Mouse (Mus musculus) monocyte, adult 2 months (primary cell): ENCODE results near the gene Pdcd10.

Experiments used
- DNase-seq, 2 experiments: peaks; one replicate each; pipeline ENCODE4 v3.0.0; 2022; ENCODE audit warnings: low spot score in 2 of 2, low read depth in 1 of 2

Pdcd10 gene

GRCm38 (mm10) chr3:75556695-75557291, at the start of gene Pdcd10:
Gene Pdcd10, minus strand, starts transcription at chr3:75556856.
- DNase-seq: peak; percentile 99

- DNase-seq: no peak
Measured at GRCm38 (mm10) chr3:75584898-75585297, 28.2 kb upstream of the Pdcd10 start.

DNA sequence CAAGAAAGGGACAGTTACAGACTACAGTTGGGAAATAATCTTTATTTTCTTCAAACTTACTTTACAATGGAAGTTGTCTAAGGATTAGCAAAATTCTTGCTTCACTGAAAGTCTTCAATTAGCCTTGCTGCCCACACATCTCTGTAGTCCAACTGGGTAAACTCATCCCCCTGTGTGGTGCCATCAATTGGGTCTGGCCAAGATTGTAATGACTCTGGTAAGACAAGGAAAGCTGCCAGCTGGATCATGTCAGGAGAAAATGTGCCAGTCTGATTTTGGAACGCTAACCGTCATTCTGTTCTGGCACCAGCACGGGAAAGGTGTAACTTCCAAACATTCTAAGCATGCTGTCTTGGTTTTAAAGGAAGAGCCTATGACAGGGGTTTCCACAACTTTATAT, 26.6 kb upstream of the Pdcd10 start:
- DNase-seq: no peak

DNA sequence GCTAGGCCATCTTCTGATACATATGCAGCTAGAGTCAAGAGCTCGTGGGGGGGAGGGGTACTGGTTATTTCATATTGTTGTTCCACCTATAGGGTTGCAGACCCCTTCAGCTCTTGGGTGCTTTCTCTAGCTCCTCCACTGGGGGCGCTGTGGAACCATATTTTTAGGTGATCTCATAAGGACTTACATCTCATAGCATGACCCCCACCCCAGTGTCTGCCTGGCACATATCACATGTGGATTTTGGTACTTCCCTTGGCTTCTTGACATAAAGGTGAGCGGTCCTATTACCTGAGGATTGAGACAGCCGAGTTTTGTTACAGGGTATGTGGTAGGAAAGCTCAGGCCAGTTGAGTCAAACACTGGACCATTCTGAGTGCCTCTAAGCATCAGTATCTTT, 22.7 kb upstream of the Pdcd10 start:
- DNase-seq: no peak

- DNase-seq: no peak
Measured at GRCm38 (mm10) chr3:75575582-75575981, 18.9 kb upstream of the Pdcd10 start.

GRCm38 (mm10) chr3:75574074-75574473, 17.4 kb upstream of the Pdcd10 start:
- DNase-seq: no peak

DNA sequence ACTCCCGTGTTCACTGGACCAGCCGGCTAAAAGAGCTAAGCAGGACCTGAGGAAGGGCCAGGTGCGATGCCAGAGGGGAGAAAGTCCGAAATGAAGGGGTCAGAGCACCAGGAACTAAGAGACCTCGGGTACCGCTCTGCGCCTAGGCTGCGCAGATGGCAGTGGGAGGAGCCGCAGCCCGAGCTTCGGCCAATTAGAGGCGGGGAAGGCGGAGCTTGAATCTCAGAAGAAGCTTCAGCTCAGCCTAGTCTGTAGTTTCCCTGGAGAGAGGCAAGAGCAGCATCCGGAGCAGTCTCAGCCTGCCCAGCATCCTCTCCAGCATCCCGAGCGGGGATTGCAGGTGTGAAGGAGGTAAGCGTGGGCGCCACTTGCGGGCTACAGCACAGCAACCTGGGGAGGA, 636 bp upstream of the Pdcd10 start, which contains the start of gene Serpini1:
Serpini1 (plus strand) TSS at position 256 of the 400 bp plus-strand sequence.
- peak; percentile 70 to 87 for DNase-seq

GRCm38 (mm10) chr3:75556121-75556694, 448 bp downstream of the Pdcd10 start:
- peak in 1 of 2 experiments; percentile 2 for DNase-seq

DNA sequence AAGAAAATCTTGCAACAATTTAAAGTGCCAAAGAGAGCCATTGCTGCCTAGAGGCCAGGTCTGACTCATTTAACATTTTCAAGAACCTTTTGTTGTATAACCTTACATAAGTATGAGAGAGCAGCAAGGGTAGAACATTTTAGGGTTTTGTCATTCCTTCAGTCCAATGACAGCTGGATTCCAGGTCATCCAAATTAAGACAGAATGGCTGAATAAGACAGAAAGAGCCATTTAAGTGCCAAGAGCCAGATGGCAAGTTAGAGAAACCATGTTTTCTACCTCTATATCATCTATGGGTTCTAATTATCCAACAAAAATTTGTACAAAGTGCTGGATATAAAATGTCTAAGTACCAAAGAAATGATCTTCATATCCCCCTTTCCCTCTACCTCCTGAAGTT, 5.4 kb downstream of the Pdcd10 start:
- no peak for DNase-seq

DNA sequence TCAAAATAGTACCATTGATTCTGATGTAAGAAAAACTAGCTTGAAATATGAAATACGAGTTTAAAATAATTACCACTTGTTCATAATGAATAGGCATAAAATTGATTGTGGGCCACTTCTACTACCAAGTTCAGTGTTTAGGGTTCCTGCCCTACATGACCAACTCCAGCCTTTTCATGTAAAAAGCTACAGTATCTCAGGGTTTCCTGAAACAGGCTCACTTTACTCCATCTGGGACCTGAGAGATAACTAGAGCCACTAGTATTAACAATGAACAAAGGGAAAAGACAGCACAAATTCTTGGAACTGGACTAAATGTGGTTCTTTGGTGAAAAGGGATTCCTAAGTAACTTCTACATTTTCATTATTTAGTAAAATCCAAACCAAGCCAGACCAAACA, 12.4 kb downstream of the Pdcd10 start:
- DNase-seq: no peak

- DNase-seq: no peak
Measured at GRCm38 (mm10) chr3:75542852-75543251, 13.8 kb downstream of the Pdcd10 start.

DNA sequence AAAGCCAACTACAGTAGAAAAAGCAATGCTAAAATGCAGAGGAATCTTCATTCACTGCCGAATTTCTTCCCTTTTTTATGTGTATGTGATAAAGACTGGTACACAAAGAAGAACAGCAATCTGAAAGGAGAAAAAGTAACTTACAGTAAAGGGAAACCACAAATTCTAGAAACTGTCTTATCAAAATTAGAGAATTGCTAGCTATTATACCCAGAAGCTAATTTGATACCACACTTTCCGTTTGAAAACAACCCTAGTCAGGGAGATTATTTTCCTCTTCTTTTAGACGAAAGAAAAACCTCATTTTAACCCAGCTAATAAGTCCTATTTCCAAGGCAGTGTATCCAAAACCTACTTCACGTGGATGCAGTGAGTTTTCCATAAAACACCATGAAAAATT, 15.4 kb downstream of the Pdcd10 start:
- no peak for DNase-seq

DNA sequence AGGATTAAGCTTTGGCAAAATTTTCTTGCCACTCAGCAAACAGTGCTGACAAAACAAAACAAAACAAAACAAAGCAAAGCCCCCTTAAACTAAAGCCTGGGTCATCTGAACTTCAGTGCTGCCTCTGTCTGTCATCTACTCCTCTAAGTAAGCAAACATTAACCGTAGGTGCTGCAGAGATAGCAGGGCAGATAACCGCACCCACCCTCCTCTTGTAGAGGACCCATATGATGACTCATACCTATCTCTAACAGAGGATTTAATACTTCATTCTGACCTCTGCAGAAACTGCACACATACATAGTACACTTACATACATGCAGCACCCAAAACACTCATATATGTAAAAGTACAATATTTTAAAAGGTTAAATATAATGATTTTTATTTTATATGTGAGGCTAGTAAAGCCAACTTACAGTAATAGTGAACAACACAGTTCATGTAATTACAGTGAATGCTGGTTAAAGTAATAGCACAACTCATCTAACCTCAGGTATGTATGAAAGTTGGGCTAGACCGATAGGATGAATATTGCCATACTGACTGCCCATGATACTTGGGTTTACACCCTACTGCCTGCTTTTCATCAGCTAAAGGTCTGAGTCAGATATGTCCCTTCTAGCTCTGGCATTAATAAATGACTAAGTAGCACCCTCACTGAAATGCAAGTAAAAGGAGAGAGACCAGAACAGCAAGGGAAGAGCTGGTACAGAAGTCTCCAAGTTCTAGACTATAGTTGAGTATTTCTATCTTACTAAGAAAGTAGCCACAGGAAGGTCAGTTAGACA, 22.4 kb downstream of the Pdcd10 start:
- DNase-seq: no peak

- DNase-seq: no peak
Measured at GRCm38 (mm10) chr3:75531074-75531473, 25.6 kb downstream of the Pdcd10 start.

- no peak for DNase-seq
Measured at GRCm38 (mm10) chr3:75522527-75522926, 34.1 kb downstream of the Pdcd10 start.

DNA sequence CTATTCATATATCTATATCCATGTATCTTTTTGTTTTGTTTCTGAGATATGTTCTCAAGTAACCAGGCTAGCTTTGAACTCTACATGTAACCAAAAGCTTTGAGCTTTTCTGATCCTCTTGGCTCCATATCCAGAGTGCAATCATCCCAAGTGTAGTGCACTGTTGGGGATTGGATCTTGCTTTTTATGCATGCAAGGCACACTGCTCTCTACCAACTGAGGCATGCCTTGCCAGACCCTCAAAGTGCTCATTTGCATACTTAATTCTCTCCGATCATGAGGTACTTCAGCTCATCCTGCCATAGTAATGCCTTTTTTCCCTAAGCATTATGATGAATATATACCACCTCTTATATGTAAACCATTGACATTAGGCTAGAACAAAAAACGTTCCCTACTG, 35.3 kb downstream of the Pdcd10 start:
- no peak for DNase-seq

- no peak for DNase-seq
Measured at GRCm38 (mm10) chr3:75517631-75518250, 38.9 kb downstream of the Pdcd10 start.

DNA sequence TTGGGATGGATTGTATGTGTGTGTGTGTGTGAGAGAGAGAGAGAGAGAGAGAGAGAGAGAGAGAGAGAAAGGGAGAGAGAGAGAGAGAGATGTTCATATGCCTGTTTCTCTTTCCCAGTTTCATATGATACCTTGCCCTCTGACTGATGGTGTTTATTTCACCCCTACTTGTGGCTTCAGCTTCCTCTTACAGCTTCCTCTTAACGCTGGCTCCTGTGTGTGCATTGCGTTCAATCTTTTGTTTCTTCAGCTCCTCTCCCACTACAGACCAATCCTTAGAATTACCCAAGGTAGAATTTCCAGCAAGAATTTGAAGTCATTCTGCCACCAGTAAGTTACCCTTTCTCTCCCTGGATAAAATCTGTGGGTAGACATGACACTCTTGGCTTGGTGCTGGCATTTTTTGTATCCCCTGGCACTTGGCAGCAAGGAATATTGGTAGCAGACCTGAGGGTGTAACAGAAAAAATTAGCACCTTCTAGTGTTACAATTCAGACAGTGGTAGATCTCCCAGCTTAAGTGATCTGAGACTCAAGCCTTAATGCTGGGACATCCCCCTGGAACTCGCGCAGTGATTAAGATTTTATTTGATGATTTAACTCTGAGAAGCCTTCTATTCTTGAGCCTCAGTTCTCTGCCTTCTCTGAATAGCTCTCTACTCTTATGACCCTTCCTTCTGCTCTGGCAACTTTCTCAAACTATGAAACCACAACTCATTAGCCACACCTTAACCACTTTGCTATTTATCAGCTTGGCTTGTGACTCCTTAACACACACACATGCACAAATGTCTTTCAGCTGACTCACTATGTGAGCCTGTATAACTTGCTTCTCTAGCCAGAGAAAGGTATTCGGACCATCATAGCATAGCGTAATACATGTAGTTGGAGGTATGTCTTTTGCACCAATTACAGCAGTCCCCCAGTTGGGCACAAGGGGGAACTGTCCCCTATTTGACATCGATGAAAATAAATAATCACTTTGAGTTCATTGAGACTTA, 57.4 kb downstream of the Pdcd10 start:
- peak in 1 of 2 experiments; percentile 1 for DNase-seq

- no peak for DNase-seq
Measured at GRCm38 (mm10) chr3:75492913-75493312, 63.7 kb downstream of the Pdcd10 start.

- DNase-seq: no peak
Measured at GRCm38 (mm10) chr3:75482056-75482455, 74.6 kb downstream of the Pdcd10 start, which contains the start of gene Wdr49. Gene Wdr49, minus strand, starts transcription at chr3:75482156.

DNA sequence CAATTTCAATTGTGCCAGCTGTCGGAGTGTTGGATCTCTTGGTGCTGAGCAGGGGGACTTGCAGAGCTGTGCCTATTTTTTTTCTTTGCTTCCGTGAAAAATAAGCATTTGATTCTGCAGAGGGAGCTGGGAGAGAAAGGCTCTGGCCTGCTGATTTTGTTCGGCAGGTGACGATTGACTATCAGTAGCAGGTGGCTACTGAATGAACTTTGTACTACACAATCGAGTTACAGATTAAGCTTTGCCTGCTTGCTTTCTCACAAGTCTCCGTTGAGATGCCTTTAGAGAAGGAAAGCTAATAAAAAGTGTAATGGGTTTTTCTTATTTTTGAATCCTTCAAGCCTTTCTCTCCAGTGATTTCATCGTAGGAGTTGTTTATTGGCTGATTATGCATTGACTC, 81.5 kb downstream of the Pdcd10 start:
- DNase-seq: no peak
